Mouse (Mus musculus): ENCODE data around the gene Cdkn2c. TPM values are rescaled to one million over a fixed set of nuclear protein-coding genes. Genes with fewer than 3 reads are reported as not detected.

Gene Cdkn2c
- polyA plus RNA-seq, 1 experiment from 2014 or later, result 2.0 TPM

DNA sequence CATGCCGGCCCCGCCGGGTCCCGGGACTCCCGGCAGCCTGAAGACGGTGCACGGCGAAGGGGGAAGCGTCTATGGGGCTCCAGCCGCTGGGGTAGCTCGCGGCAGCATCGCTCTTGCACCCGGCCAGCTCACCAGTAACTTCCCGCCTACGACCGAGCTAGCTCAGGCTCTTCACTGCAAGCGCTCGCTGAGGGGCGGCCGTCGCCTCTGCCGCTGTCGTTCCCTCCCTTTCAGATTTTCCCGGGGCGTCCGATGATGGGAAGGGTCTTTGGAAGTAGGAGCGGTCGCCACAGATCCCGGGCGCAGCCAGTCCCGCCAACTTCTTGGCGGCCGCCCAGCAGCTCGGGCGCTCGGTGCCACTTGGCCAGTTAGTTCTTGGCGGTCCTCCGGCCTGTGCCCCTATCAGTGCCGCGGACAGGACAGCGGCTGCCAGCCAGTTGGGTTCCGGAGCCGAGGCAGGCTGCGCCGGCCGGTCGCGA is 968 bp downstream of the Cdkn2c start:
- Histone ChIP-seq H3K4me3 (peak overlapping the region; percentile 79), H3K9me3 (no peaks in the 10 kb centered on the region), H3K4me1 (peaks cover 25% of the 10 kb centered on the region), H3K27me3 (replicated peaks; ENCODE audit: low read depth, poor library complexity, severe bottlenecking) (peaks cover 60% of the 10 kb centered on the region), H3K27ac (replicated peaks) (peak overlapping the region; percentile 93), H3K36me3 (replicated peaks) (no peaks in the 10 kb centered on the region)
- WGBS, result under 1% methylated on average over 49 of the region's 49 CpGs
- peak; percentile 72 for DNase-seq (ENCODE audit: low spot score)

GRCm38 (mm10) chr4:109665101-109665981 is 1.6 kb downstream of the Cdkn2c start:
- Histone ChIP-seq H3K9me3 (no peaks in the 10 kb centered on the region), H3K4me3 (peak overlapping the region; percentile 79), H3K4me1 (peaks cover 25% of the 10 kb centered on the region), H3K36me3 (replicated peaks) (no peaks in the 10 kb centered on the region), H3K27me3 (replicated peaks; ENCODE audit: low read depth, poor library complexity, severe bottlenecking) (peaks cover 67% of the 10 kb centered on the region), H3K27ac (replicated peaks) (peak overlapping the region; percentile 93)
- peak; percentile 72 for DNase-seq (ENCODE audit: low spot score)
- WGBS, result under 1% methylated on average over 49 of the region's 49 CpGs

DNA sequence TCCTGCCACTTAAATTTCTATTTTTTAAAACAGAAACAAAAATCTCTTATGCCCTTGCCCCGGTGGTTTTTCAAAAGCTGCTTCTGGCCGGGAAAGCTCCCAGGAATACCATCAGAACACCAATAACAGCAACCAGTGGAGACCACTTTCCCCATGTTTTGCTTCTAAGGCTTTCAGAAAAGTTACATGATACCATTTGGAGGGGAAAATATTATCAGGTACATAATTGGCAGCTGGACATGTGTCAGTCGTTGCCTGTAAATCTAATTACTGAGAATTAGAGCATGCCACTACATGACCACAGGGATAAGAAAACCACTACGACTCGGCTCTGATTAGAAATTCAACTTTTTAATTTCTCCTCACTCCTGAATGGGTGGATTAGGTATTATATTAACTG is 2.9 kb downstream of the Cdkn2c start:
- DNase-seq (ENCODE audit: low spot score), result peak; percentile 9
- H3K36me3 ChIP-seq (replicated peaks), result no peaks in the 10 kb centered on the region
- peaks cover 80% of the 10 kb centered on the region for H3K27me3 ChIP-seq (replicated peaks; ENCODE audit: low read depth, poor library complexity, severe bottlenecking)
- H3K4me1 ChIP-seq, result peaks cover 25% of the 10 kb centered on the region
- WGBS, result 9% methylated on average over 5 of the region's 5 CpGs
- no peak overlapping the region for H3K27ac ChIP-seq (replicated peaks)
- H3K9me3 ChIP-seq, result no peaks in the 10 kb centered on the region
- H3K4me3 ChIP-seq, result no peak overlapping the region

DNA sequence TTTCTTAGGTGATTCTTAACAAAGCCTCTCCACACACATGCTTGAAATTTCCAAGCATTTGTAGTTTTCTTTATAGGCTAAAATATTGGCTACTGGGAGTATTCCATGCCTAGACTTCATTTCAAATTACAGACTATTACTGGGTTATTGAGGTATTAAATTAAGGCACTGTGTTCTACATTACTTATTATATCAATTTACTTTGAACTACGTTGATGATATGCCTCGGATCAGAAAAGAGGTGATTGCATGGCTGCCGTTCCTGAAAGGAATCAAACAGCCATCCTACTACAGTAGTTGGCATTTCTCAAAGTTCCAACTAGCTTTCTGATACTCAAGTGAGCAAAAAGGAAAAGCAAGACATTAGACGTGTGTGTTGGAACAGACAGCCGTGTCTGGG is 4.7 kb downstream of the Cdkn2c start:
- Histone ChIP-seq H3K9me3 (no peaks in the 10 kb centered on the region), H3K4me1 (peaks cover 26% of the 10 kb centered on the region), H3K27me3 (replicated peaks; ENCODE audit: low read depth, poor library complexity, severe bottlenecking) (peaks cover 90% of the 10 kb centered on the region), H3K36me3 (replicated peaks) (no peaks in the 10 kb centered on the region), H3K27ac (replicated peaks) (no peak overlapping the region), H3K4me3 (no peak overlapping the region)
- peak; percentile 15 for DNase-seq (ENCODE audit: low spot score)
- 5% methylated on average over 5 of the region's 5 CpGs for WGBS

- DNase-seq (ENCODE audit: low spot score), result peak; percentile 38
- H3K4me1 ChIP-seq, result peaks cover 23% of the 10 kb centered on the region
- no peak overlapping the region for H3K27ac ChIP-seq (replicated peaks)
- no peaks in the 10 kb centered on the region for H3K9me3 ChIP-seq
- H3K36me3 ChIP-seq (replicated peaks), result no peaks in the 10 kb centered on the region
- 4% methylated on average over 5 of the region's 5 CpGs for WGBS
- peaks cover 100% of the 10 kb centered on the region for H3K27me3 ChIP-seq (replicated peaks; ENCODE audit: low read depth, poor library complexity, severe bottlenecking)
- no peak overlapping the region for H3K4me3 ChIP-seq
Measured at GRCm38 (mm10) chr4:109661183-109661582, 5.8 kb downstream of the Cdkn2c start.

DNA sequence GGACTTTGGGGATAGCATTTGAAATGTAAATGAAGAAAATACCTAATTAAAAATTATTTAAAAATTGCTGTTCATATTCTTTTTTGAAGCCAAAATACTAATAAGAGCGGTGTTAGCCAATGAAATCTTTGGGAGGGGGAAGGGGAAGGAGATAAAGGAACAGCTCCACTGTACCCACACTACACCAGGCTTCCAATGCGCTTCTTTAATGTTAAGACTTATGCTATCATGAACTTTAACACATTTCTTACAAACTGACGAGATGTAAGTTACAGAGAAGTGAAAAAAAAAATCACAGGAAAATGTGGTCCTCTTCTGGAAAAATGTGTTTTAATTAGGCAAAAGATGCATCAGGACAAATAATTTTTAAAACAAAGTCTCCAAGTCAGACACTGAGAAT is 6.4 kb downstream of the Cdkn2c start:
- peaks cover 17% of the 10 kb centered on the region for H3K4me1 ChIP-seq
- DNase-seq (ENCODE audit: low spot score), result no peak
- peaks cover 100% of the 10 kb centered on the region for H3K27me3 ChIP-seq (replicated peaks; ENCODE audit: low read depth, poor library complexity, severe bottlenecking)
- no peak overlapping the region for H3K27ac ChIP-seq (replicated peaks)
- H3K9me3 ChIP-seq, result no peaks in the 10 kb centered on the region
- no peak overlapping the region for H3K4me3 ChIP-seq
- WGBS, result 5% methylated on average over 3 of the region's 3 CpGs
- H3K36me3 ChIP-seq (replicated peaks), result no peaks in the 10 kb centered on the region

DNA sequence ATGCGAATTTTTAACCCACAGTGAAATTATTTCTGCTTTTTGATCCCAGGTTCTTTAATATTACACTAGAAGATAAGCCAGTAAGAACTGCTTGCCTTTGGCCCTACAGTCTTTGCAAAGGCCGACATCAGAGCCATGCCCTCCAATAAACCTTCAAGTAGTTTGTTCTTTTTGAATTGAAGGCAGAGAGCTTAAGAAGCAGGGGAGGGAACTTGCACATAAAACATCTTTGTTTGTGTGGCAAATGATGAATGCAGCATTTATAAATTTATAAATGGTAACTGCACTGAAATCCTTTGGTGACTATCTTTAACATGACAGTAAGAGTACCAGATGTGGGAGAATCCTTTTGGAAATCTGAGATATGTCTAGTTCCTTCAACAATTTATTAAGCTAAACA is 7.4 kb downstream of the Cdkn2c start:
- Histone ChIP-seq H3K27ac (replicated peaks) (no peak overlapping the region), H3K27me3 (replicated peaks; ENCODE audit: low read depth, poor library complexity, severe bottlenecking) (peaks cover 100% of the 10 kb centered on the region), H3K4me1 (peaks cover 9% of the 10 kb centered on the region), H3K9me3 (no peaks in the 10 kb centered on the region), H3K36me3 (replicated peaks) (no peaks in the 10 kb centered on the region), H3K4me3 (no peak overlapping the region)
- no peak for DNase-seq (ENCODE audit: low spot score)
- 7% methylated on average over 2 of the region's 2 CpGs for WGBS

DNA sequence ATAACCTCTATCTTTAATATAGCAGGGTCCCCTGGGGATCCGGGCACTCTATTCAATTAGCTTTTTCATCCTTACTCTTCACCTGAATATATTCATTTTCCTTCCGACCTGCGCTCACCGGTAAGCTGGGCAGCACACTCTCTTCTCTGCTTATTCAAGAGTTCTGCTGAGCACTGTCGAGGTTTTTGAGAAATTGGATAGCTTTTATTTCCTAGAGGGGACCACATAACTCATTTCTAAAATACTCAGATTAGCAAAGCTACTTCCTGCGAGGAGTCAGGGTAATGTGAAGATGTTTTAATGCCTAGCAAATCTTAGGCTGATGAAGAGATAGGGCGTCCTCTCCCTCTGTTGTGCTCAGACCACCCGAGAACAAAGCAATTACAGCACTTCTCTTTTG is 8.2 kb downstream of the Cdkn2c start:
- no peak overlapping the region for H3K27ac ChIP-seq (replicated peaks)
- peaks cover 100% of the 10 kb centered on the region for H3K27me3 ChIP-seq (replicated peaks; ENCODE audit: low read depth, poor library complexity, severe bottlenecking)
- H3K9me3 ChIP-seq, result no peaks in the 10 kb centered on the region
- H3K36me3 ChIP-seq (replicated peaks), result no peaks in the 10 kb centered on the region
- no peak overlapping the region for H3K4me3 ChIP-seq
- peak; percentile 13 for DNase-seq (ENCODE audit: low spot score)
- peaks cover 9% of the 10 kb centered on the region for H3K4me1 ChIP-seq
- WGBS, result 2% methylated on average over 8 of the region's 8 CpGs

DNA sequence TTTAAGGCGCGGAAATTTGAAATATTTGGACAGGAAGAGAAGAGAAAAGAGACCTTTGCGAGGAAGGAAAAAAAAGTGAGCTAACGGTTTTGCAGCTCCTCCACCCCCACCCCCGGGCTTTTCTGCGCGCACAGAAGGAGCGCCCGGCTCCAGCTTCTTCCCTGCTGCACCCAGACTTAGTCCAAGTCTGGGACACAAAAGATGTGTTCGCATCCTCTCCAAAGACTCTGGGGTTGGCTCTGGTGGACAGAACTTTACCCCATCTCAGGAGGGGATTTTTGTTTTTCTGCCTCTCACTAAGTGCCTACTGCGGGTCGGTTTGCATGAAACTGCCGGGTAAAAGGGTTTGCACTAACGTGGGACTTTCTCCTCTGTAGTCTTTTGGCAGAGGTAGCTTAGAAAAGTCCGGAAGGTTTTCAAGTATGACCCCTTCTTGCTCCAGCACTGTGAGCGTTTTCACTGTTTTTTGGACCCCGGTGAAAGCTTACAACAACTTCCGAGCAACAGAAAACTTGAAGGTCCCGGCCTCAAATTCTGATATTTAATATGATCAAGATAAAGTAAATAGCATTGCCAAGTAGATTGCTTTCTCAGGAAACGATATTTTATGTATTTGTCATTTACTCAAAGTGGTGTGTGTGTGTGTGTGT is 9.0 kb downstream of the Cdkn2c start:
- H3K27me3 ChIP-seq (replicated peaks; ENCODE audit: low read depth, poor library complexity, severe bottlenecking), result peaks cover 100% of the 10 kb centered on the region

GRCm38 (mm10) chr4:109657021-109657850 is 9.8 kb downstream of the Cdkn2c start:
- WGBS, result under 1% methylated on average over 52 of the region's 53 CpGs
- Histone ChIP-seq H3K27ac (replicated peaks) (no peak overlapping the region; the same call in 1 of the 2 replicates), H3K9me3 (no peaks in the 10 kb centered on the region), H3K36me3 (replicated peaks) (no peaks in the 10 kb centered on the region), H3K4me3 (peak overlapping the region; percentile 49), H3K27me3 (replicated peaks; ENCODE audit: low read depth, poor library complexity, severe bottlenecking) (peaks cover 98% of the 10 kb centered on the region), H3K4me1 (peaks cover 9% of the 10 kb centered on the region)
- DNase-seq (ENCODE audit: low spot score), result peak; percentile 72

More for the DNA sequence above, 9.0 kb downstream of the Cdkn2c start:
- Histone ChIP-seq H3K27ac (replicated peaks) (no peak overlapping the region), H3K9me3 (no peaks in the 10 kb centered on the region), H3K36me3 (replicated peaks) (no peaks in the 10 kb centered on the region), H3K4me1 (peaks cover 9% of the 10 kb centered on the region), H3K4me3 (peak overlapping the region; percentile 49)
- DNase-seq (ENCODE audit: low spot score), result peak; percentile 50
- WGBS, result under 1% methylated on average over 20 of the region's 20 CpGs

DNA sequence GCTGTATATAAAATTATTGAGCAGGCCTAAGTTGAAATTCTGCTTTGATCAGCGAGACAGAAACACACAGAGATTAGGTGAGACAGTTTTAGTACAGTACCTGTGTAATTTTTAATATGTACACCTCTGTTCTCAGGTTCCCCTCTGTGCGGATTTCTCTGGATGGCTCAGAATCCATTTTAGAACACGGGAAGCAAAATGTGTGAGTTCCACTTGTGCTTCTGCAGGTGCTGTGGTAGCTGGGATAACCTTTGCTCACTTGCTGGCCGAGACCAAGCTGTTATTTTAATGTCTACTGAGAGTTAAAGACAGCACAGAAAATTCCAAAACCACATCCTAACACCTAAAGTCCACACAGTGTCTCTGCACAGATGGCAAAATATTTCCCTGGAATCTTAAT is 10.7 kb downstream of the Cdkn2c start:
- H3K9me3 ChIP-seq, result no peaks in the 10 kb centered on the region
- H3K4me1 ChIP-seq, result peaks cover 9% of the 10 kb centered on the region
- peaks cover 97% of the 10 kb centered on the region for H3K27me3 ChIP-seq (replicated peaks; ENCODE audit: low read depth, poor library complexity, severe bottlenecking)
- H3K27ac ChIP-seq (replicated peaks), result no peak overlapping the region
- WGBS, result 2% methylated on average over 4 of the region's 4 CpGs
- H3K36me3 ChIP-seq (replicated peaks), result no peaks in the 10 kb centered on the region
- no peak overlapping the region for H3K4me3 ChIP-seq
- DNase-seq (ENCODE audit: low spot score), result peak; percentile 19

- peaks cover 92% of the 10 kb centered on the region for H3K27me3 ChIP-seq (replicated peaks; ENCODE audit: low read depth, poor library complexity, severe bottlenecking)
- H3K9me3 ChIP-seq, result no peaks in the 10 kb centered on the region
- no peaks in the 10 kb centered on the region for H3K36me3 ChIP-seq (replicated peaks)
- peaks cover 9% of the 10 kb centered on the region for H3K4me1 ChIP-seq
- no peak overlapping the region for H3K27ac ChIP-seq (replicated peaks)
- no peak overlapping the region for H3K4me3 ChIP-seq
- no peak for DNase-seq (ENCODE audit: low spot score)
- 34% methylated on average over 2 of the region's 2 CpGs for WGBS
Measured at GRCm38 (mm10) chr4:109655738-109656137, 11.3 kb downstream of the Cdkn2c start.

All from embryonic facial prominence, embryonic 10.5 days (tissue).